Mouse (Mus musculus) olfactory bulb, adult 2 months (tissue): ENCODE results near the gene Slc6a21.

Experiments used
- CTCF ChIP-seq: fragments of 200-500 bp; IDR thresholded peaks from 2 replicates; pipeline ENCODE4 v1.5.1; 2012; ENCODE audit warnings: low read depth, mild to moderate bottlenecking, low read length, moderate library complexity; ENCODE audit not compliant: insufficient read depth
- POLR2A ChIP-seq: fragments of 200-500 bp; IDR thresholded peaks from 2 replicates; pipeline ENCODE4 v1.6.1; 2012; ENCODE audit warnings: mild to moderate bottlenecking, low read depth, low read length, moderate library complexity; ENCODE audit not compliant: insufficient read depth

- no peak for TF ChIP-seq CTCF
- no peak for TF ChIP-seq POLR2A
These were observed 57.3 kb downstream of the Slc6a21 start for GRCm38 (mm10) chr7:45334605-45335004.
